Mouse (Mus musculus) mesoderm, embryonic 11.5 days (tissue): ENCODE measurements around the gene Nhsl1.
A peak's percentile ranks its signal among the peaks of the same experiment; 100 is the strongest.
"Not testable (repeated sequence)": the region's sequence is repeated elsewhere in the genome, so short reads cannot be mapped to it uniquely, and the experiment has no call there.

Experiments
- DNase-seq: peaks from one replicate; pipeline ENCODE4 v3.0.0-alpha.2; 2012; ENCODE audit warnings: low read depth, low spot score

Nhsl1 gene

GRCm38 (mm10) chr10:18528475-18528874 is 209.7 kb downstream of the Nhsl1 start:
- peak; percentile 50 for DNase-seq

- DNase-seq: no peak
Observed at GRCm38 (mm10) chr10:18529177-18529576, 210.4 kb downstream of the Nhsl1 start.

- no peak for DNase-seq
Observed at GRCm38 (mm10) chr10:18530161-18530560, 211.4 kb downstream of the Nhsl1 start.

- DNase-seq: no peak
Observed at GRCm38 (mm10) chr10:18532293-18532692, 213.5 kb downstream of the Nhsl1 start.

GRCm38 (mm10) chr10:18536889-18537288 is 218.1 kb downstream of the Nhsl1 start:
- no peak for DNase-seq

GRCm38 (mm10) chr10:18545309-18545708 is 226.5 kb downstream of the Nhsl1 start:
- no peak for DNase-seq

- peak; percentile 91 for DNase-seq
Observed at GRCm38 (mm10) chr10:18545813-18546235, 227.0 kb downstream of the Nhsl1 start, which contains the start of gene Hebp2. Gene Hebp2, minus strand, starts transcription at chr10:18546076.

GRCm38 (mm10) chr10:18547381-18547780 is 228.6 kb downstream of the Nhsl1 start:
- no peak for DNase-seq

- peak; percentile 60 for DNase-seq
Observed at GRCm38 (mm10) chr10:18549321-18550216, 230.8 kb downstream of the Nhsl1 start.

GRCm38 (mm10) chr10:18559076-18559475 is 240.3 kb downstream of the Nhsl1 start:
- not testable (repeated sequence) for DNase-seq

- DNase-seq: no peak
Observed at GRCm38 (mm10) chr10:18561445-18561844, 242.7 kb downstream of the Nhsl1 start.

GRCm38 (mm10) chr10:18562940-18563339 is 244.2 kb downstream of the Nhsl1 start:
- DNase-seq: no peak

- DNase-seq: no peak
Observed at GRCm38 (mm10) chr10:18572581-18572980, 253.8 kb downstream of the Nhsl1 start.
